Mouse (Mus musculus) midbrain, embryonic 13.5 days (tissue): Measurements from ENCODE around the gene Imp3. TPM values are rescaled to one million over a fixed set of nuclear protein-coding genes. Genes with fewer than 3 reads are reported as not detected.
"Not testable (repeated sequence)": the region's sequence is repeated elsewhere in the genome, so short reads cannot be mapped to it uniquely, and the experiment has no call there.

Experiments used
- ATAC-seq: fragments of 200-750 bp; cut with Nextera tagmentation; 2 replicates; pipeline ENCODE4 v1.8.0; 2017; ENCODE audit warnings: mild to moderate bottlenecking, moderate TSS enrichment, moderate library complexity
- H3K27ac ChIP-seq: fragments of 300-500 bp; sonication (generic); 2 replicates; pipeline ENCODE4 v1.5.1; 2015; ENCODE audit warnings: inconsistent platforms, mild to moderate bottlenecking, moderate library complexity
- H3K27me3 ChIP-seq: fragments of 300-500 bp; sonication (generic); 2 replicates; pipeline ENCODE4 v1.6.1; 2015; ENCODE audit warnings: mild to moderate bottlenecking, inconsistent platforms
- H3K36me3 ChIP-seq: fragments of 300-500 bp; sonication (generic); 2 replicates; pipeline ENCODE4 v1.6.1; 2015; ENCODE audit warnings: mild to moderate bottlenecking, inconsistent platforms
- H3K4me1 ChIP-seq: fragments of 300-500 bp; sonication (generic); replicated peaks from 2 replicates; pipeline ENCODE4 v1.6.1; 2015; ENCODE audit warnings: inconsistent platforms
- H3K4me2 ChIP-seq: fragments of 300-500 bp; sonication (generic); replicated peaks from 2 replicates; pipeline ENCODE4 v1.6.1; 2015; ENCODE audit warnings: moderate library complexity, mild to moderate bottlenecking, inconsistent platforms
- H3K4me3 ChIP-seq: fragments of 300-500 bp; sonication (generic); replicated peaks from 2 replicates; pipeline ENCODE4 v1.5.1; 2015; ENCODE audit warnings: mild to moderate bottlenecking, inconsistent platforms
- H3K9ac ChIP-seq: fragments of 300-500 bp; sonication (generic); replicated peaks from 2 replicates; pipeline ENCODE4 v1.6.1; 2015; ENCODE audit warnings: mild to moderate bottlenecking, inconsistent platforms
- H3K9me3 ChIP-seq: fragments of 300-500 bp; sonication (generic); 2 replicates; pipeline ENCODE4 v1.6.1; 2016; ENCODE audit warnings: mild to moderate bottlenecking, inconsistent platforms
- WGBS: fragments of 180-500 bp; shearing (Covaris S2); methylation state at CpG from one replicate; pipeline ENCODE4 v1.1.7; 2015; 5-methylcytosine and 5-hydroxymethylcytosine counted together
- polyA plus RNA-seq: library from polyadenylated mRNA; unstranded; fragments of >200 nt; fragmentation: Nextera tagmentation; extraction: Ambion mirVana; gene quantifications from 2 replicates; pipeline ENCODE4 v1.2.1, GENCODE M21; 2015

Imp3 gene
- polyA plus RNA-seq, 1 experiment from 2014 or later = 73.3 TPM

- no peaks in the 10 kb centered on the region for H3K27me3 ChIP-seq
- no peak overlapping the region for H3K4me3 ChIP-seq
- H3K27ac ChIP-seq = no peak overlapping the region
- ATAC-seq = no peak
- no peaks in the 10 kb centered on the region for H3K9me3 ChIP-seq
- H3K4me1 ChIP-seq = no peaks in the 10 kb centered on the region
- 72% methylated on average over 8 of the region's 8 CpGs for WGBS
- no peak overlapping the region for H3K4me2 ChIP-seq
- H3K36me3 ChIP-seq = no peaks in the 10 kb centered on the region
- H3K9ac ChIP-seq = no peak overlapping the region
Measured at GRCm38 (mm10) chr9:56901187-56901586, 36.1 kb upstream of the Imp3 start.

GRCm38 (mm10) chr9:56903662-56904061 is 33.6 kb upstream of the Imp3 start:
- WGBS = 87% methylated on average over 3 of the region's 3 CpGs

GRCm38 (mm10) chr9:56907549-56907948 is 29.7 kb upstream of the Imp3 start:
- ATAC-seq = no peak

More at GRCm38 (mm10) chr9:56903662-56904061, 33.6 kb upstream of the Imp3 start:
- H3K4me3 ChIP-seq = no peak overlapping the region
- H3K9me3 ChIP-seq = no peaks in the 10 kb centered on the region
- no peak overlapping the region for H3K4me2 ChIP-seq
- no peaks in the 10 kb centered on the region for H3K4me1 ChIP-seq
- H3K27ac ChIP-seq = no peak overlapping the region
- H3K36me3 ChIP-seq = no peaks in the 10 kb centered on the region
- ATAC-seq = no peak
- no peaks in the 10 kb centered on the region for H3K27me3 ChIP-seq
- no peak overlapping the region for H3K9ac ChIP-seq

GRCm38 (mm10) chr9:56909991-56910390 is 27.3 kb upstream of the Imp3 start:
- H3K9ac ChIP-seq, H3K4me3 ChIP-seq, H3K27ac ChIP-seq, H3K36me3 ChIP-seq, H3K4me1 ChIP-seq, ATAC-seq, H3K27me3 ChIP-seq, H3K4me2 ChIP-seq, H3K9me3 ChIP-seq: not testable (repeated sequence)
- WGBS = 54% methylated on average over 4 of the region's 4 CpGs

More at GRCm38 (mm10) chr9:56907549-56907948, 29.7 kb upstream of the Imp3 start:
- Histone ChIP-seq H3K4me2 (no peak overlapping the region), H3K9me3 (no peaks in the 10 kb centered on the region), H3K4me1 (no peaks in the 10 kb centered on the region), H3K4me3 (no peak overlapping the region), H3K36me3 (no peaks in the 10 kb centered on the region), H3K9ac (no peak overlapping the region), H3K27me3 (no peaks in the 10 kb centered on the region), H3K27ac (no peak overlapping the region)
- WGBS = 92% methylated on average over 9 of the region's 9 CpGs

- no peak for ATAC-seq
- Histone ChIP-seq H3K36me3 (no peaks in the 10 kb centered on the region), H3K9ac (no peak overlapping the region), H3K9me3 (no peaks in the 10 kb centered on the region), H3K27me3 (no peaks in the 10 kb centered on the region), H3K4me2 (no peak overlapping the region), H3K4me3 (no peak overlapping the region), H3K27ac (no peak overlapping the region), H3K4me1 (no peaks in the 10 kb centered on the region)
- 63% methylated on average over 1 of the region's 1 CpGs for WGBS
Measured at GRCm38 (mm10) chr9:56911017-56911416, 26.3 kb upstream of the Imp3 start.

GRCm38 (mm10) chr9:56913991-56914390 is 23.3 kb upstream of the Imp3 start:
- no peak overlapping the region for H3K9ac ChIP-seq
- no peak overlapping the region for H3K27ac ChIP-seq
- 94% methylated on average over 9 of the region's 9 CpGs for WGBS
- H3K4me2 ChIP-seq = no peak overlapping the region
- no peak for ATAC-seq
- no peak overlapping the region for H3K4me3 ChIP-seq
- H3K9me3 ChIP-seq = no peaks in the 10 kb centered on the region
- no peaks in the 10 kb centered on the region for H3K27me3 ChIP-seq
- H3K4me1 ChIP-seq = no peaks in the 10 kb centered on the region
- peaks cover 15% of the 10 kb centered on the region; the same call in 1 of the 2 replicates for H3K36me3 ChIP-seq

GRCm38 (mm10) chr9:56915116-56915515 is 22.2 kb upstream of the Imp3 start:
- ATAC-seq = no peak
- no peak overlapping the region for H3K9ac ChIP-seq
- WGBS = 88% methylated on average over 1 of the region's 1 CpGs
- H3K4me2 ChIP-seq = no peak overlapping the region
- no peaks in the 10 kb centered on the region for H3K27me3 ChIP-seq
- H3K9me3 ChIP-seq = no peaks in the 10 kb centered on the region
- no peaks in the 10 kb centered on the region for H3K4me1 ChIP-seq
- peaks cover 15% of the 10 kb centered on the region; the same call in 1 of the 2 replicates for H3K36me3 ChIP-seq
- H3K27ac ChIP-seq = no peak overlapping the region
- no peak overlapping the region for H3K4me3 ChIP-seq

GRCm38 (mm10) chr9:56915695-56916410 is 21.4 kb upstream of the Imp3 start:
- no peaks in the 10 kb centered on the region for H3K4me1 ChIP-seq
- H3K27me3 ChIP-seq = no peaks in the 10 kb centered on the region
- H3K27ac ChIP-seq = no peak overlapping the region
- H3K4me3 ChIP-seq = no peak overlapping the region
- no peaks in the 10 kb centered on the region for H3K9me3 ChIP-seq
- no peak for ATAC-seq
- WGBS = 89% methylated on average over 5 of the region's 5 CpGs
- no peak overlapping the region for H3K9ac ChIP-seq
- no peak overlapping the region for H3K4me2 ChIP-seq
- peaks cover 15% of the 10 kb centered on the region; the same call in 1 of the 2 replicates for H3K36me3 ChIP-seq

GRCm38 (mm10) chr9:56917131-56917530 is 20.1 kb upstream of the Imp3 start:
- Histone ChIP-seq H3K4me2 (no peak overlapping the region), H3K4me3 (no peak overlapping the region), H3K36me3 (peaks cover 19% of the 10 kb centered on the region), H3K27ac (no peak overlapping the region), H3K9me3 (no peaks in the 10 kb centered on the region), H3K9ac (no peak overlapping the region), H3K27me3 (no peaks in the 10 kb centered on the region), H3K4me1 (no peaks in the 10 kb centered on the region)
- no peak for ATAC-seq
- 64% methylated on average over 2 of the region's 2 CpGs for WGBS

- WGBS = 96% methylated on average over 13 of the region's 13 CpGs
- Histone ChIP-seq H3K9ac (no peak overlapping the region), H3K36me3 (peaks cover 19% of the 10 kb centered on the region), H3K4me2 (no peak overlapping the region), H3K4me1 (peaks cover 8% of the 10 kb centered on the region), H3K27ac (no peak overlapping the region), H3K9me3 (no peaks in the 10 kb centered on the region), H3K4me3 (no peak overlapping the region), H3K27me3 (no peaks in the 10 kb centered on the region)
- ATAC-seq = no peak
Measured at GRCm38 (mm10) chr9:56918466-56918865, 18.8 kb upstream of the Imp3 start.

- Histone ChIP-seq H3K4me2 (no peak overlapping the region), H3K9me3 (no peaks in the 10 kb centered on the region), H3K4me1 (peaks cover 48% of the 10 kb centered on the region), H3K27ac (no peak overlapping the region), H3K9ac (no peak overlapping the region), H3K27me3 (no peaks in the 10 kb centered on the region), H3K4me3 (no peak overlapping the region), H3K36me3 (peaks cover 10% of the 10 kb centered on the region)
- 95% methylated on average over 4 of the region's 4 CpGs for WGBS
- ATAC-seq = no peak
Measured at GRCm38 (mm10) chr9:56922746-56923145, 14.5 kb upstream of the Imp3 start.

- 74% methylated on average over 8 of the region's 8 CpGs for WGBS
- no peaks in the 10 kb centered on the region for H3K9me3 ChIP-seq
- peaks cover 4% of the 10 kb centered on the region; the same call in 1 of the 2 replicates for H3K27me3 ChIP-seq
- H3K4me1 ChIP-seq = peaks cover 56% of the 10 kb centered on the region
- H3K36me3 ChIP-seq = peaks cover 4% of the 10 kb centered on the region
- peak overlapping the region; percentile 36 for H3K9ac ChIP-seq
- no peak overlapping the region for H3K27ac ChIP-seq
- no peak for ATAC-seq
- H3K4me2 ChIP-seq = peak overlapping the region; percentile 40
- H3K4me3 ChIP-seq = peak overlapping the region; percentile 14; the same call in 1 of the 2 replicates
Measured at GRCm38 (mm10) chr9:56923841-56924650, 13.2 kb upstream of the Imp3 start.
